Mouse (Mus musculus): ENCODE measurements around the gene Arpc3.

Gene Arpc3

GRCm38 (mm10) chr5:122391786-122392180 is at the start of gene Arpc3:
TSS of gene Arpc3 (plus strand) at chr5:122391878.
- under 1% methylated on average over 39 of the region's 39 CpGs for WGBS

GRCm38 (mm10) chr5:122342874-122343273 is 48.8 kb upstream of the Arpc3 start:
- WGBS, result 93% methylated on average over 1 of the region's 1 CpGs

- 59% methylated on average over 7 of the region's 7 CpGs for WGBS
These were observed 47.9 kb upstream of the Arpc3 start for GRCm38 (mm10) chr5:122343768-122344167.

- WGBS, result 4% methylated on average over 5 of the region's 5 CpGs
These were observed 47.4 kb upstream of the Arpc3 start for GRCm38 (mm10) chr5:122344260-122344659.

- WGBS, result 81% methylated on average over 4 of the region's 4 CpGs
These were observed 45.9 kb upstream of the Arpc3 start for GRCm38 (mm10) chr5:122345777-122346176.

GRCm38 (mm10) chr5:122353807-122354491 is 37.7 kb upstream of the Arpc3 start, which contains the start of the genes Rad9b and Vps29:
TSS of gene Rad9b (minus strand) at chr5:122354233.
TSS of gene Vps29 (plus strand) at chr5:122354369.
- WGBS, result under 1% methylated on average over 51 of the region's 51 CpGs

- 1% methylated on average over 53 of the region's 57 CpGs for WGBS
These were observed 37.1 kb upstream of the Arpc3 start for GRCm38 (mm10) chr5:122354492-122355067.

- WGBS, result 1% methylated on average over 36 of the region's 46 CpGs
These were observed 20.0 kb upstream of the Arpc3 start, which contains the start of gene Gpn3 for GRCm38 (mm10) chr5:122371591-122372191. TSS of gene Gpn3 (plus strand) at chr5:122371876.

GRCm38 (mm10) chr5:122372192-122372769 is 19.4 kb upstream of the Arpc3 start, which contains the start of gene Fam216a:
TSS of gene Fam216a (minus strand) at chr5:122372364.
- under 1% methylated on average over 53 of the region's 53 CpGs for WGBS

- 6% methylated on average over 5 of the region's 5 CpGs for WGBS
These were observed 18.8 kb upstream of the Arpc3 start for GRCm38 (mm10) chr5:122372878-122373277.

- 87% methylated on average over 4 of the region's 4 CpGs for WGBS
These were observed 14.4 kb upstream of the Arpc3 start for GRCm38 (mm10) chr5:122377101-122377833.

GRCm38 (mm10) chr5:122378171-122378570 is 13.5 kb upstream of the Arpc3 start:
- 96% methylated on average over 12 of the region's 12 CpGs for WGBS

- WGBS, result 47% methylated on average over 11 of the region's 11 CpGs
These were observed 12.1 kb upstream of the Arpc3 start for GRCm38 (mm10) chr5:122379374-122380155.

GRCm38 (mm10) chr5:122390006-122390405 is 1.7 kb upstream of the Arpc3 start:
- whole genome bisulfite sequencing, result 94% methylated on average over 5 of the region's 5 CpGs

- 44% methylated on average over 16 of the region's 16 CpGs for WGBS
These were observed 396 bp upstream of the Arpc3 start for GRCm38 (mm10) chr5:122391178-122391785.

GRCm38 (mm10) chr5:122392227-122393004 is 738 bp downstream of the Arpc3 start:
- WGBS, result 4% methylated on average over 19 of the region's 19 CpGs

- WGBS, result 36% methylated on average over 2 of the region's 2 CpGs
These were observed 2.2 kb downstream of the Arpc3 start for GRCm38 (mm10) chr5:122393887-122394286.

- 73% methylated on average over 10 of the region's 10 CpGs for WGBS
These were observed 5.1 kb downstream of the Arpc3 start for GRCm38 (mm10) chr5:122396791-122397190.

- 86% methylated on average over 8 of the region's 8 CpGs for WGBS
These were observed 5.8 kb downstream of the Arpc3 start for GRCm38 (mm10) chr5:122397495-122397894.

GRCm38 (mm10) chr5:122399871-122400270 is 8.2 kb downstream of the Arpc3 start:
- 72% methylated on average over 8 of the region's 8 CpGs for WGBS

All from cerebral cortex, adult 2 months (tissue).